Mouse (Mus musculus) spleen, adult 18-20 months (tissue): ENCODE measurements around the gene Ccdc167.

Source experiments
- DNase-seq, 2 experiments: peaks; one replicate each; pipeline ENCODE4 v3.0.0; 2022; ENCODE audit warnings: mixed read lengths in 2 of 2

Gene Ccdc167

GRCm38 (mm10) chr17:29684275-29684674 lies 32.6 kb downstream of the Ccdc167 start:
- DNase-seq, result no peak

GRCm38 (mm10) chr17:29683127-29683526 lies 33.7 kb downstream of the Ccdc167 start:
- DNase-seq, result no peak

GRCm38 (mm10) chr17:29682261-29682660 lies 34.6 kb downstream of the Ccdc167 start:
- DNase-seq, result no peak

- no peak for DNase-seq
These were observed 35.2 kb downstream of the Ccdc167 start for GRCm38 (mm10) chr17:29681669-29682068.

- no peak for DNase-seq
These were observed 35.9 kb downstream of the Ccdc167 start for GRCm38 (mm10) chr17:29680921-29681320.

GRCm38 (mm10) chr17:29680174-29680573 lies 36.7 kb downstream of the Ccdc167 start:
- no peak for DNase-seq

- DNase-seq, result peak in 1 of 2 experiments; percentile 16
These were observed 37.6 kb downstream of the Ccdc167 start for GRCm38 (mm10) chr17:29679038-29679767.

GRCm38 (mm10) chr17:29678526-29678925 lies 38.3 kb downstream of the Ccdc167 start:
- DNase-seq, result no peak

GRCm38 (mm10) chr17:29673325-29673724 lies 43.5 kb downstream of the Ccdc167 start:
- DNase-seq, result no peak

GRCm38 (mm10) chr17:29671021-29671420 lies 45.8 kb downstream of the Ccdc167 start:
- no peak for DNase-seq

- no peak for DNase-seq
These were observed 46.9 kb downstream of the Ccdc167 start for GRCm38 (mm10) chr17:29669936-29670335.

GRCm38 (mm10) chr17:29669030-29669429 lies 47.8 kb downstream of the Ccdc167 start:
- DNase-seq, result no peak

GRCm38 (mm10) chr17:29668051-29668986 lies 48.5 kb downstream of the Ccdc167 start:
- DNase-seq, result no peak

- no peak for DNase-seq
These were observed 54.7 kb downstream of the Ccdc167 start for GRCm38 (mm10) chr17:29662145-29662544.

GRCm38 (mm10) chr17:29660762-29661391 lies 56.0 kb downstream of the Ccdc167 start:
- DNase-seq, result no peak

- peak; percentile 96 to 98 for DNase-seq
These were observed 56.6 kb downstream of the Ccdc167 start, which contains the start of gene Cmtr1 for GRCm38 (mm10) chr17:29660076-29660761. TSS of gene Cmtr1 (plus strand) at chr17:29660595.

GRCm38 (mm10) chr17:29658249-29658648 lies 58.6 kb downstream of the Ccdc167 start:
- DNase-seq, result no peak

GRCm38 (mm10) chr17:29642219-29642618 lies 74.6 kb downstream of the Ccdc167 start:
- DNase-seq, result no peak

- DNase-seq, result no peak
These were observed 75.9 kb downstream of the Ccdc167 start for GRCm38 (mm10) chr17:29640971-29641370.

- DNase-seq, result peak in 1 of 2 experiments; percentile 17
These were observed 78.9 kb downstream of the Ccdc167 start for GRCm38 (mm10) chr17:29637895-29638294.

GRCm38 (mm10) chr17:29637377-29637776 lies 79.5 kb downstream of the Ccdc167 start:
- no peak for DNase-seq
